Mouse (Mus musculus) forebrain, embryonic 16.5 days (tissue): ENCODE results near the gene Lrmda. TPM values are rescaled to one million over a fixed set of nuclear protein-coding genes. Genes with fewer than 3 reads are reported as not detected.

Experiments
- ATAC-seq: fragments of 200-750 bp; cut with Nextera tagmentation; 2 replicates; pipeline ENCODE4 v1.8.0; 2017; ENCODE audit warnings: mild to moderate bottlenecking, moderate library complexity
- H3K27ac ChIP-seq: fragments of 300-500 bp; sonication (generic); 2 replicates; pipeline ENCODE4 v1.5.1; 2014; ENCODE audit warnings: low read length, control low read depth
- H3K27me3 ChIP-seq: fragments of 300-500 bp; sonication (generic); replicated peaks from 2 replicates; pipeline ENCODE4 v1.6.1; 2014; ENCODE audit warnings: low read length; ENCODE audit not compliant: control insufficient read depth, insufficient read depth
- H3K36me3 ChIP-seq: fragments of 300-500 bp; sonication (generic); 2 replicates; pipeline ENCODE4 v1.6.1; 2014; ENCODE audit not compliant: control insufficient read depth, insufficient read depth
- H3K4me1 ChIP-seq: fragments of 300-500 bp; sonication (generic); replicated peaks from 2 replicates; pipeline ENCODE4 v1.6.1; 2014; ENCODE audit warnings: low read length; ENCODE audit not compliant: control insufficient read depth, insufficient read depth
- H3K4me2 ChIP-seq: fragments of 300-500 bp; sonication (generic); 2 replicates; pipeline ENCODE4 v1.6.1; 2014; ENCODE audit warnings: mild to moderate bottlenecking, low read length, control low read depth
- H3K4me3 ChIP-seq: fragments of 300-500 bp; sonication (generic); replicated peaks from 2 replicates; pipeline ENCODE4 v1.5.1; 2014; ENCODE audit warnings: mild to moderate bottlenecking, low read length, control low read depth
- H3K9ac ChIP-seq: fragments of 300-500 bp; sonication (generic); replicated peaks from 2 replicates; pipeline ENCODE4 v1.6.1; 2014; ENCODE audit warnings: low read depth, low read length, control low read depth
- H3K9me3 ChIP-seq: fragments of 300-500 bp; sonication (generic); 2 replicates; pipeline ENCODE4 v1.6.1; 2016; ENCODE audit warnings: low read length; ENCODE audit not compliant: control insufficient read depth
- WGBS: fragments of 180-500 bp; shearing (Covaris S2); extraction: QIAGEN DNeasy Blood & Tissue Kit; methylation state at CpG from one replicate; pipeline ENCODE4 v1.1.7; 2014; 5-methylcytosine and 5-hydroxymethylcytosine counted together
- polyA plus RNA-seq: library from polyadenylated mRNA; unstranded; fragments of >200 nt; fragmentation: Nextera tagmentation; extraction: Ambion mirVana; gene quantifications from 2 replicates; pipeline ENCODE4 v1.2.1, GENCODE M21; 2015

The Lrmda gene
- polyA plus RNA-seq, 1 experiment from 2014 or later: not detected

DNA sequence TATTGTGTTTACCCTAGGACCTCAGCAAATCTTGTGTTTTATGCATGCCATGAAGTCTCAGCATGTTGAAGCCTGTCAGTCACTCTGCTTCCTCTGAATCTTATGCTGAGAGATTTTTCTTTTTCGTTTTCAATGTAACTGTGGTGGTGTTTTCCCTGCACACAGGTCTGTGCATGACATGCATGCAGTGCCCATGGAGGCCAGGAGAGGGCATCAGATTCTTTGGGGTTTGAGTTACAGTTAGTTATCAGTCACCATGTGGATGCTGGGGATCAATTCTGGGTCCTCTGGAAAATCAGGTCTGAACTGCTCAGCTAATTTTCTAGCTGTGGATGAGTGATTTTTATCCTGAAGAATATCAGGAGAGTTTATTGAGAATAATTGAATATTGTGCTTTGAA is 444.8 kb downstream of the Lrmda start:
- no peak for ATAC-seq
- no peaks in the 10 kb centered on the region for H3K4me1 ChIP-seq
- no peaks in the 10 kb centered on the region for H3K36me3 ChIP-seq
- 82% methylated on average over 1 of the region's 1 CpGs for WGBS
- H3K9me3 ChIP-seq: no peaks in the 10 kb centered on the region
- no peak overlapping the region for H3K4me3 ChIP-seq
- no peaks in the 10 kb centered on the region for H3K27me3 ChIP-seq
- H3K9ac ChIP-seq: no peak overlapping the region
- no peak overlapping the region for H3K27ac ChIP-seq
- H3K4me2 ChIP-seq: no peak overlapping the region

DNA sequence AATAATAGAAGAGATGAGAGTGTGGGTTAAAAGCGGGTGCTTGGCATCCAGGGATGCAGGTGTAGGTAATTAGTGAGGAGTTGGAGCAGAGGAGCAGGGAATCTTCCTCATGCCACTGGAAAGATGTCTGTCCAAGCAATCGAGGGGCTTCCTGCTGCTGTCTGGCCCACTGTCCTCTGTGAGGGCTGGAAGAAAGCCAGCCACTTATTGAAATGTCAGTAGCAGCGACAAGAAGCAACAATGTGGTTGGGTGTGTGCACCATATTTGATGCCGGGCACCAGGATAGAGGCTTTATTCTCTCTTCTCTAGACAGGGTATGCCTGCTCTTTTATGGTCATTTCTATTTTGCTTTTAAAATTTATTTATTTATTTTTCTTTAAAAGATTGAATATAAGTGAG is 451.5 kb downstream of the Lrmda start:
- WGBS: 51% methylated on average over 4 of the region's 4 CpGs
- H3K4me3 ChIP-seq: no peak overlapping the region

DNA sequence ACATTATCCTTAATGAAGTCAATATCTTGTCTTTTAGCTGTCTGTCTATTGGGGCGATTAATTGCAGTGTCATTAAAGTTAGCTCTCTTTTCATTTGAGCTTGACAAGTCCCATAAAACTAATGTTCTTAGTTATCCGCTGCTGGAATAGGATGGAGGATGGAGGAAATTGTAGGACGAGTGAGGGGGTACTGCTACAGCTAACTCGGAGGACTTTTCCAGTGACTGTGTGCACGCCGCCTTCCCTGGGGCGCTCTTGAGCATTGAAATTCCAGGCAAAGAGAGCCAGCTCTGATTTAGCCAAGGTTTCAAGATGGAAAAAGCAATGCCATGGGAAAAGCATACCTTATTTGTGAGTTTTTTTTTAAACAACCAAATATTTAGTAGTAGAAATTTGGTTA is 453.9 kb downstream of the Lrmda start:
- Histone ChIP-seq H3K4me3 (no peak overlapping the region), H3K4me2 (no peak overlapping the region), H3K36me3 (no peaks in the 10 kb centered on the region), H3K27ac (no peak overlapping the region), H3K9ac (no peak overlapping the region), H3K27me3 (no peaks in the 10 kb centered on the region), H3K9me3 (no peaks in the 10 kb centered on the region), H3K4me1 (no peaks in the 10 kb centered on the region)
- no peak for ATAC-seq
- WGBS: 69% methylated on average over 7 of the region's 7 CpGs

More for the DNA sequence above, 451.5 kb downstream of the Lrmda start:
- Histone ChIP-seq H3K9ac (no peak overlapping the region), H3K4me1 (no peaks in the 10 kb centered on the region), H3K36me3 (no peaks in the 10 kb centered on the region), H3K27me3 (no peaks in the 10 kb centered on the region), H3K9me3 (no peaks in the 10 kb centered on the region), H3K4me2 (no peak overlapping the region), H3K27ac (no peak overlapping the region)
- no peak for ATAC-seq

DNA sequence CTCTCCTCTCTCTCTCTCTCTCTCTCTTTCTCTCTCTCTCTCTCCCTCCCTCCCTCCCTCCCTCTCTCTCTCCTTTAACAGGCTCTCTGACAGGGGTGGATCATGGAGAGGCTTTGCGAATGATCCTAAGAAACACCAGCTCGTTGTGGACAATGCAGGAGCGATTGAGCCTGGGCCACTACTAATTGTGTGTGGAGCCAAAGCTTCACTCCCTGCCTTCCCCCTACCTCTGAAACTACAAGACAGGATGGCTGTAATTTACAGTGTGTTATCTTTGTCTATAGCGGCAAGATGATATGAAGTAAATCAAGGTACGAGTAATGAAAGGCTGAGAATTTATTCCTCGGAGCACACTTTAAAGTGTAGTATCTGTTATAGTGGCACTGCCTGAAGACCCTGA is 454.5 kb downstream of the Lrmda start:
- no peak for ATAC-seq

DNA sequence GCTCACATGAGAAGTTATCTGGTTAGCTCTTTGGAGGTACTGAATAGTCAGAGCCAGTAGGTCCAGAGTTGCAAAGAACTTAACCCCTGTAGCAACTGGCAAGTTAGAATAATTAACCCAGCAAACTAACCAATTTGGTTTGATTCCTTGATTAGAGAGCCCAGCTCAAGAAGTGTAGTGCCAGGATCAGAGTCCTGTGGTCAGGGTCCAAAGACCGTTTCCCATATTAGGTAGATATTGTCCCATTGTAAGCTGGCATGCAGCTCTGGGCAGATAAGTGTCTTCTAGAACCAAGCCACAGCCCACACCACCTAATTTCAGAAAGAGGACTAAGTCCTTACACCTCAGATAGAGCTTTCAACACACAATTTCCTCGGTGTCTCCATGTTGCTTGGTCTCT is 473.8 kb downstream of the Lrmda start:
- H3K27ac ChIP-seq: no peak overlapping the region
- WGBS: 88% methylated on average over 2 of the region's 2 CpGs

More for the DNA sequence above, 454.5 kb downstream of the Lrmda start:
- Histone ChIP-seq H3K4me1 (no peaks in the 10 kb centered on the region), H3K27me3 (no peaks in the 10 kb centered on the region), H3K9me3 (no peaks in the 10 kb centered on the region), H3K36me3 (no peaks in the 10 kb centered on the region), H3K9ac (no peak overlapping the region), H3K27ac (no peak overlapping the region), H3K4me3 (no peak overlapping the region), H3K4me2 (no peak overlapping the region)
- 66% methylated on average over 6 of the region's 6 CpGs for WGBS

DNA sequence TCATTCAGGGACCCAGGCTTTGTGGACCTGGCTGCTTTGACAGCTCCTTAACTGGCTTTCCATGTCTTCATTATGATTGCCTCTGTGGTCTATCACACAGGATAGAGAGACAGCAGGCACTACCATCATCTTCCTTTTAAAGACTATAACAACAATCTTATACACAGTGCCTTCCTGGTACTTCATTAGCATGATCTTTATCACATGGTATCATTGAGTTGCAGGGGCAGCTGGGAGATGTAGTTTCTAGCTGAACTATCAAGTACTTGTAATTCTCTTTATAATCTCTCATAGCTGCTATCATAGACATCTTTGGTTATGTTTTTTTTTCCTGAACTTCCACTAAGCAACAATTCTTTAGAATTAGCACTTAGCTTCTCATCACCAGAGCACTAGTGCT is 474.8 kb downstream of the Lrmda start:
- Histone ChIP-seq H3K9ac (no peak overlapping the region), H3K27me3 (peaks cover 8% of the 10 kb centered on the region), H3K4me1 (no peaks in the 10 kb centered on the region), H3K36me3 (no peaks in the 10 kb centered on the region), H3K27ac (no peak overlapping the region), H3K4me3 (no peak overlapping the region), H3K4me2 (no peak overlapping the region), H3K9me3 (no peaks in the 10 kb centered on the region)
- no peak for ATAC-seq

More for the DNA sequence above, 473.8 kb downstream of the Lrmda start:
- Histone ChIP-seq H3K4me3 (no peak overlapping the region), H3K4me1 (no peaks in the 10 kb centered on the region), H3K4me2 (no peak overlapping the region), H3K9me3 (no peaks in the 10 kb centered on the region), H3K9ac (no peak overlapping the region), H3K27me3 (peaks cover 8% of the 10 kb centered on the region), H3K36me3 (no peaks in the 10 kb centered on the region)
- ATAC-seq: no peak

DNA sequence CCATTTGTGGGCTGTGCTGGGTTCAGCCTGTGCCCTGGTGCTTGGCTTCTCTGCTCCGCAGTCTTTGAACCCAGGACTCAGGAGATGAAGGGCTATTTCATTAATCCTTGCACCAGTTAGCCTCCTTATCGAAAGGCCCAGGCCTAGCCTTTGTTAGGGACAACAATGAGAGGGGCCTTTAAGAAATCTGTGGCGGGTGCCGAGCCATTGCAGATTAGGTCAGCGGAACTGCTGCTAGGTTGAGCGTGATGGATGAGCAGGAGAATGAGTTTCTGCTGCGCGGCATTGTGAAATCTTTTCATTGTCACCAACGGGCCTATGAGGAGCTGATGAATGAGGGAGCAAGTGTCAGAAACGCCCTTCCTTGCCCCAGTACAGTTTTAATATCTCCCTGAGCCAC is 475.4 kb downstream of the Lrmda start:
- ATAC-seq: no peak
- Histone ChIP-seq H3K9ac (no peak overlapping the region), H3K27ac (no peak overlapping the region), H3K36me3 (no peaks in the 10 kb centered on the region), H3K27me3 (peaks cover 8% of the 10 kb centered on the region), H3K4me2 (no peak overlapping the region), H3K9me3 (no peaks in the 10 kb centered on the region), H3K4me1 (no peaks in the 10 kb centered on the region), H3K4me3 (no peak overlapping the region)
- 10% methylated on average over 10 of the region's 10 CpGs for WGBS

DNA sequence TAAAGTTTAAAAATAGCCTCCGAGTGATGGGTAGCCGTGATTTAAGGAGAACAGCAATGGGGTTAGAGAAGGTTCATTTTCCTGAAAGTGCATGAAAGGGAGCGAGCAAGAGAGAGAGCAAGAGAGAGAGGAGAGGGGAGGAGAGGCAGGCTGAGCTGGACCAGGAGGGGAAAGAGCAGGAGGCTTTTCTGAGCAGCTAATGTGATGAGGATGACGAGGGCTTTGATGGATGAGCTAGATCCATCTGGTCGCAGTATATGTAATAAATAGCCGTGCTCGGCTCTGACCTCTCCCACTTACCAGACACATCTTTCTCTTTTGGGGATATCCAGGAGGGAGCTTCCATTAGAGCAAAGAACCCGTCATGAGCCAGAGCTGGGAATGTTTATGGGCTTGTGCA is 475.8 kb downstream of the Lrmda start:
- Histone ChIP-seq H3K9me3 (no peaks in the 10 kb centered on the region), H3K27me3 (peaks cover 8% of the 10 kb centered on the region), H3K4me3 (no peak overlapping the region), H3K9ac (no peak overlapping the region), H3K4me2 (no peak overlapping the region), H3K27ac (no peak overlapping the region), H3K36me3 (no peaks in the 10 kb centered on the region), H3K4me1 (no peaks in the 10 kb centered on the region)
- 52% methylated on average over 8 of the region's 8 CpGs for WGBS
- ATAC-seq: no peak

DNA sequence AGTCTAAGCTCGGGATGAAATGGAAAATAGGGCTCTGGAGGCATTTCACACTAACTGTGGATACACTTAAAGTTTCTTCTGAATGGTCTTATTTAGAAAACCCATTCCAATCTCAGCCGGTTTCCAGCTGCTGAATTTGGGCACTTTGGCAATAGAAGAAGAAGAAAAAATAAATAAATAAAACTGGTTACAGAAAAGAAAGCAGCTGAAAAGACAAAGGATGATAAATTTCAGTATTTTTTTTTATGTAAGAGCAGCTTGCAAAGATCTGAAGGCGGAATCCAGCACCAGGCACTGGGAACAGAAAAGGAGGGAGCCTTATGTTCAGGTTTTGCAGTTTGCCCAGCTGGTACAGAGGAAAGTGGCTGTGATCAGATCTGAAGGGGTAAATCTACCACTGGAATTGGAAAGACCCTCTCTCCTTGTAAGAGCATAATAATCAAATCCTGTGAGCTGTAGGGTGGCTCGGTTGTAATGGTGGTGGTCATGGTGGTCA is 478.2 kb downstream of the Lrmda start:
- Histone ChIP-seq H3K27me3 (peaks cover 9% of the 10 kb centered on the region), H3K9me3 (no peaks in the 10 kb centered on the region), H3K9ac (no peak overlapping the region), H3K27ac (no peak overlapping the region), H3K4me1 (no peaks in the 10 kb centered on the region), H3K36me3 (no peaks in the 10 kb centered on the region), H3K4me2 (no peak overlapping the region), H3K4me3 (no peak overlapping the region)
- ATAC-seq: no peak
- 78% methylated on average over 4 of the region's 4 CpGs for WGBS
